In genomic region chr4:133240934-133241908, GRCm38 (mm10) we compare ENCODE assay signal across 8 mouse cellular contexts. TPM values are rescaled to one million over a fixed set of nuclear protein-coding genes. Genes with fewer than 3 reads are reported as not detected.
A peak's percentile ranks its signal among the peaks of the same experiment; 100 is the strongest.
DNase-seq lines count a peak whose midpoint lies in the region; ATAC-seq and TF ChIP-seq lines count a peak whose summit lies in the region.

No protein-coding gene starts in this region.

- intact Hi-C loops in left cerebral cortex, postnatal 4 days (cut with DNase I) = no loop called here

- peak overlapping the region; percentile 53 for H3K9ac ChIP-seq in intestine, postnatal 0 days (ENCODE audit: low read depth, low read length)
- peak overlapping the region; percentile 62 for H3K9ac ChIP-seq in midbrain, embryonic 11.5 days (ENCODE audit: low read length)

- peak overlapping the region; percentile 77 for H3K4me3 ChIP-seq in embryonic facial prominence, embryonic 10.5 days
- peak overlapping the region; percentile 57 for H3K4me3 ChIP-seq in intestine, postnatal 0 days (ENCODE audit: low read depth, low read length)
- H3K4me3 ChIP-seq in midbrain, embryonic 11.5 days (ENCODE audit: low read depth, low read length) = peak overlapping the region; percentile 47

- peak; percentile 62 for ATAC-seq in granulocyte monocyte progenitor cell, adult 5-6 weeks (replicated peaks; ENCODE audit: poor library complexity, severe bottlenecking)
- ATAC-seq in intestine, postnatal 0 days = peak; percentile 81
- ATAC-seq in midbrain, embryonic 11.5 days (ENCODE audit: low FRiP score) = peak; percentile 94

- no peaks in the 10 kb centered on the region for H3K9me3 ChIP-seq in embryonic facial prominence, embryonic 10.5 days
- H3K9me3 ChIP-seq in intestine, postnatal 0 days (ENCODE audit: control insufficient read depth) = no peaks in the 10 kb centered on the region
- no peaks in the 10 kb centered on the region for H3K9me3 ChIP-seq in midbrain, embryonic 11.5 days (ENCODE audit: control insufficient read depth, low read length)

- peak overlapping the region; percentile 84 for H3K27ac ChIP-seq in embryonic facial prominence, embryonic 10.5 days (replicated peaks)
- H3K27ac ChIP-seq in intestine, postnatal 0 days (ENCODE audit: low read depth, low read length) = peak overlapping the region; percentile 84
- H3K27ac ChIP-seq in midbrain, embryonic 11.5 days (ENCODE audit: low read depth, low read length) = no peak overlapping the region

- H3K27me3 ChIP-seq in embryonic facial prominence, embryonic 10.5 days (replicated peaks; ENCODE audit: low read depth, poor library complexity, severe bottlenecking) = peaks cover 89% of the 10 kb centered on the region
- H3K27me3 ChIP-seq in intestine, postnatal 0 days (replicated peaks; ENCODE audit: control insufficient read depth, insufficient read depth, low read length) = no peaks in the 10 kb centered on the region
- peaks cover 25% of the 10 kb centered on the region for H3K27me3 ChIP-seq in midbrain, embryonic 11.5 days (ENCODE audit: control insufficient read depth, insufficient read depth, low read length)

- H3K4me2 ChIP-seq in intestine, postnatal 0 days (replicated peaks; ENCODE audit: low read depth) = peak overlapping the region; percentile 98
- H3K4me2 ChIP-seq in midbrain, embryonic 11.5 days = peak overlapping the region; percentile 81

- TF ChIP-seq CTCF in intestine, postnatal 0 days (IDR thresholded peaks at IDR 0.05; ENCODE audit: low read depth) = peak; percentile 54

- WGBS in embryonic facial prominence, embryonic 10.5 days = under 1% methylated on average over 78 of the region's 78 CpGs
- WGBS in intestine, postnatal 0 days = under 1% methylated on average over 77 of the region's 78 CpGs
- WGBS in midbrain, embryonic 11.5 days = under 1% methylated on average over 78 of the region's 78 CpGs

- no peaks in the 10 kb centered on the region for H3K36me3 ChIP-seq in embryonic facial prominence, embryonic 10.5 days (replicated peaks)
- no peaks in the 10 kb centered on the region for H3K36me3 ChIP-seq in intestine, postnatal 0 days (ENCODE audit: control insufficient read depth, insufficient read depth)
- no peaks in the 10 kb centered on the region for H3K36me3 ChIP-seq in midbrain, embryonic 11.5 days (ENCODE audit: control insufficient read depth, insufficient read depth, low read length)

- peak; percentile 96 for DNase-seq in adrenal gland, postnatal 14 days
- DNase-seq in embryonic facial prominence, embryonic 10.5 days (ENCODE audit: low spot score) = peak; percentile 95
- DNase-seq in left cerebral cortex, postnatal 4 days = peak; percentile 87
- peak; percentile 100 for DNase-seq in midbrain, embryonic 11.5 days (ENCODE audit: low spot score, missing footprints)
- DNase-seq in right cerebral cortex, postnatal 4 days = peak; percentile 79
- peak; percentile 93 for DNase-seq in yolk sac, embryonic 10.5 days (ENCODE audit: low spot score)

- H3K4me1 ChIP-seq in embryonic facial prominence, embryonic 10.5 days = peaks cover 35% of the 10 kb centered on the region
- H3K4me1 ChIP-seq in intestine, postnatal 0 days (replicated peaks; ENCODE audit: control insufficient read depth, insufficient read depth, low read length) = no peaks in the 10 kb centered on the region
- peaks cover 7% of the 10 kb centered on the region for H3K4me1 ChIP-seq in midbrain, embryonic 11.5 days (ENCODE audit: control insufficient read depth, insufficient read depth, low read length)

RNA-seq across cellular contexts. Expression of gene Map3k6, which starts 0.6 kb away (rescaled TPM):
- 35.3 and 61.4 TPM in 2 replicates for total RNA-seq in adrenal gland, postnatal 14 days (2021)
- 1.7 and 1.8 TPM in 2 replicates for polyA plus RNA-seq in embryonic facial prominence, embryonic 10.5 days (2016; fragmentation: Nextera tagmentation; extraction: Ambion mirVana)
- 0.19 and 2.0 TPM in 2 replicates for total RNA-seq in granulocyte monocyte progenitor cell, adult 5-6 weeks (2014; fragmentation: Nextera tagmentation)
- 3.7 and 4.1 TPM in 2 replicates for total RNA-seq in granulocyte monocyte progenitor cell, adult 5-6 weeks (2017)
- polyA plus RNA-seq in intestine, postnatal 0 days (2015; fragmentation: Nextera tagmentation; extraction: Ambion mirVana) = 1.8 TPM in 2 replicates
- total RNA-seq in left cerebral cortex, postnatal 4 days (2021) = 1 to 10 TPM; 3.0 to 3.3 TPM
- polyA plus RNA-seq in midbrain, embryonic 11.5 days (2014; fragmentation: Nextera tagmentation; extraction: Ambion mirVana) = 1.3 and 2.0 TPM in 2 replicates

RNA-seq across cellular contexts. Expression of gene Sytl1, which starts 21.7 kb away (rescaled TPM):
- 5.3 and 6.2 TPM in 2 replicates for total RNA-seq in adrenal gland, postnatal 14 days (2021)
- 1.3 and 1.6 TPM in 2 replicates for polyA plus RNA-seq in embryonic facial prominence, embryonic 10.5 days (2016; fragmentation: Nextera tagmentation; extraction: Ambion mirVana)
- total RNA-seq in granulocyte monocyte progenitor cell, adult 5-6 weeks (2014; fragmentation: Nextera tagmentation) = 1.8 and 6.1 TPM in 2 replicates
- total RNA-seq in granulocyte monocyte progenitor cell, adult 5-6 weeks (2017) = 2.2 and 2.6 TPM in 2 replicates
- polyA plus RNA-seq in intestine, postnatal 0 days (2015; fragmentation: Nextera tagmentation; extraction: Ambion mirVana) = 1.6 and 1.8 TPM in 2 replicates
- total RNA-seq in left cerebral cortex, postnatal 4 days (2021) = under 1 TPM; 0.42 to 0.44 TPM
- polyA plus RNA-seq in midbrain, embryonic 11.5 days (2014; fragmentation: Nextera tagmentation; extraction: Ambion mirVana) = 0.37 and 0.83 TPM in 2 replicates

RNA-seq across cellular contexts. Expression of gene Gpr3, which starts 28.9 kb away (rescaled TPM):
- total RNA-seq in adrenal gland, postnatal 14 days (2021) = 0.19 TPM in 2 replicates
- polyA plus RNA-seq in embryonic facial prominence, embryonic 10.5 days (2016; fragmentation: Nextera tagmentation; extraction: Ambion mirVana) = 0.11 and 0.57 TPM in 2 replicates
- not detected in 2 replicates for total RNA-seq in granulocyte monocyte progenitor cell, adult 5-6 weeks (2014; fragmentation: Nextera tagmentation)
- total RNA-seq in granulocyte monocyte progenitor cell, adult 5-6 weeks (2017) = 0.36 TPM in 1 of 2 replicates, not detected in the other
- 0.05 TPM in 1 of 2 replicates, not detected in the other for polyA plus RNA-seq in intestine, postnatal 0 days (2015; fragmentation: Nextera tagmentation; extraction: Ambion mirVana)
- 1 to 10 TPM; 2.0 to 2.1 TPM for total RNA-seq in left cerebral cortex, postnatal 4 days (2021)
- polyA plus RNA-seq in midbrain, embryonic 11.5 days (2014; fragmentation: Nextera tagmentation; extraction: Ambion mirVana) = 0.10 and 0.55 TPM in 2 replicates

RNA-seq across cellular contexts. Expression of gene Cd164l2, which starts 29.3 kb away (rescaled TPM):
- total RNA-seq in adrenal gland, postnatal 14 days (2021) = 2.4 and 5.0 TPM in 2 replicates
- polyA plus RNA-seq in embryonic facial prominence, embryonic 10.5 days (2016; fragmentation: Nextera tagmentation; extraction: Ambion mirVana) = 3.0 and 5.2 TPM in 2 replicates
- not detected in 2 replicates for total RNA-seq in granulocyte monocyte progenitor cell, adult 5-6 weeks (2014; fragmentation: Nextera tagmentation)
- total RNA-seq in granulocyte monocyte progenitor cell, adult 5-6 weeks (2017) = not detected in 2 replicates
- 0.58 and 0.94 TPM in 2 replicates for polyA plus RNA-seq in intestine, postnatal 0 days (2015; fragmentation: Nextera tagmentation; extraction: Ambion mirVana)
- 1 to 10 TPM in 1 of 2 experiments, under 1 TPM in 1; 0.72 to 1.8 TPM for total RNA-seq in left cerebral cortex, postnatal 4 days (2021)
- polyA plus RNA-seq in midbrain, embryonic 11.5 days (2014; fragmentation: Nextera tagmentation; extraction: Ambion mirVana) = 0.23 and 0.47 TPM in 2 replicates

RNA-seq across cellular contexts. Expression of gene Tmem222, which starts 36.4 kb away (rescaled TPM):
- 48.7 and 55.0 TPM in 2 replicates for total RNA-seq in adrenal gland, postnatal 14 days (2021)
- 81.4 and 86.7 TPM in 2 replicates for polyA plus RNA-seq in embryonic facial prominence, embryonic 10.5 days (2016; fragmentation: Nextera tagmentation; extraction: Ambion mirVana)
- total RNA-seq in granulocyte monocyte progenitor cell, adult 5-6 weeks (2014; fragmentation: Nextera tagmentation) = 52.0 and 54.1 TPM in 2 replicates
- total RNA-seq in granulocyte monocyte progenitor cell, adult 5-6 weeks (2017) = 16.0 and 20.0 TPM in 2 replicates
- polyA plus RNA-seq in intestine, postnatal 0 days (2015; fragmentation: Nextera tagmentation; extraction: Ambion mirVana) = 52.1 and 52.8 TPM in 2 replicates
- 10 to 100 TPM; 73.7 to 74.9 TPM for total RNA-seq in left cerebral cortex, postnatal 4 days (2021)
- 71.2 and 82.0 TPM in 2 replicates for polyA plus RNA-seq in midbrain, embryonic 11.5 days (2014; fragmentation: Nextera tagmentation; extraction: Ambion mirVana)
